In genomic region chr6:31159240-31159639, GRCm38 (mm10) we compare ENCODE assay signal across 8 mouse cellular contexts.
A peak's percentile ranks its signal among the peaks of the same experiment; 100 is the strongest.
DNase-seq lines count a peak whose midpoint lies in the region; ATAC-seq and TF ChIP-seq lines count a peak whose summit lies in the region.

No protein-coding gene starts in this region.

- TF ChIP-seq CTCF in layer of hippocampus, adult 2 months (conservative IDR thresholded peaks at IDR 0.05), result no peak
- no peak for TF ChIP-seq CTCF in intestine, postnatal 0 days (IDR thresholded peaks at IDR 0.05; ENCODE audit: low read depth)

- 0 out of 2 replicates have a peak, but pooled peaks cover 3% of the 10 kb centered on the region for H3K4me1 ChIP-seq in intestine, postnatal 0 days (replicated peaks; ENCODE audit: control insufficient read depth, insufficient read depth, low read length)
- peaks cover 5% of the 10 kb centered on the region; the same call in 1 of the 2 replicates for H3K4me1 ChIP-seq in neural tube, embryonic 12.5 days

- no peaks in the 10 kb centered on the region for H3K36me3 ChIP-seq in intestine, postnatal 0 days (ENCODE audit: control insufficient read depth, insufficient read depth)
- no peaks in the 10 kb centered on the region for H3K36me3 ChIP-seq in neural tube, embryonic 12.5 days

- DNase-seq in layer of hippocampus, adult 2 months (ENCODE audit: low spot score in 2 of 2), result no peak
- no peak for DNase-seq in layer of hippocampus, postnatal 10 days (ENCODE audit: low spot score in 2 of 2)
- peak; percentile 39 for DNase-seq in c-Kit-positive CD71-positive TER-119-negative erythroid progenitor cells, embryonic 14.5 days (ENCODE audit: low read depth)
- no peak for DNase-seq in testis, postnatal 14 days (ENCODE audit: low spot score)
- no peak for DNase-seq in layer of hippocampus, adult 8-10 months (ENCODE audit: low spot score in 2 of 2)
- no peak for DNase-seq in left cerebral cortex, adult 9 months (ENCODE audit: low spot score in 2 of 2)

- H3K27ac ChIP-seq in layer of hippocampus, adult 2 months, result peak overlapping the region; percentile 52; the same call in 1 of the 2 replicates
- no peak overlapping the region for H3K27ac ChIP-seq in intestine, postnatal 0 days (ENCODE audit: low read depth, low read length)
- no peak overlapping the region for H3K27ac ChIP-seq in neural tube, embryonic 12.5 days

- H3K4me3 ChIP-seq in layer of hippocampus, adult 2 months, result no peak overlapping the region
- no peak overlapping the region for H3K4me3 ChIP-seq in intestine, postnatal 0 days (ENCODE audit: low read depth, low read length)
- no peak overlapping the region for H3K4me3 ChIP-seq in neural tube, embryonic 12.5 days

- H3K4me2 ChIP-seq in intestine, postnatal 0 days (replicated peaks; ENCODE audit: low read depth), result peak overlapping the region; percentile 17
- H3K4me2 ChIP-seq in neural tube, embryonic 12.5 days (replicated peaks), result peak overlapping the region; percentile 34; the same call in 1 of the 2 replicates

- WGBS in intestine, postnatal 0 days, result 22% methylated on average over 8 of the region's 8 CpGs
- WGBS in neural tube, embryonic 12.5 days, result 37% methylated on average over 8 of the region's 8 CpGs

- H3K9ac ChIP-seq in intestine, postnatal 0 days (ENCODE audit: low read depth, low read length), result no peak overlapping the region
- H3K9ac ChIP-seq in neural tube, embryonic 12.5 days, result no peak overlapping the region

- H3K27me3 ChIP-seq in intestine, postnatal 0 days (replicated peaks; ENCODE audit: control insufficient read depth, insufficient read depth, low read length), result no peaks in the 10 kb centered on the region
- no peaks in the 10 kb centered on the region for H3K27me3 ChIP-seq in neural tube, embryonic 12.5 days (replicated peaks)

- ATAC-seq in intestine, postnatal 0 days, result peak; percentile 82
- ATAC-seq in neural tube, embryonic 12.5 days (ENCODE audit: low FRiP score, low read depth), result no peak

- H3K9me3 ChIP-seq in intestine, postnatal 0 days (ENCODE audit: control insufficient read depth), result no peaks in the 10 kb centered on the region
- no peaks in the 10 kb centered on the region for H3K9me3 ChIP-seq in neural tube, embryonic 12.5 days
